Mouse (Mus musculus): ENCODE measurements around the gene Cutal.

DNA sequence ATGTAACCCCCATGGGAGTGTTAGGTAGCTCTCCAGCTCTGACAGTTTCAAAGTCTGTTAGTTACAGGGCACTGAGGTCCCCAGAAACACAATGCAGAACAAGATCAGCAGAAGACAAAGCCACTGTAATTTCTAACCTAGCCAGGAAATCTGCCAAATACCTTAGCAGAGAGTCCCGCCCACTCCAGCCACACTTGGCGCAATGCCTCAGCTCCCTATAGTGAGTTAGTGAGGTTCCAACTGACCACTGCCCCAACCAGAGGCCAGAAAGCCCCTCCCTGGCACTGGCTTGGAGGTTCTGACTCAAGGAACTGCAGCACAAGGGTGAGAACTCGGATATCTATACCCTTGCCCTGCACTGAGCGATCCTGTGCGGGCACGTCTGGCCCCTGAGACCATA is 28.5 kb downstream of the Cutal start:
- TF ChIP-seq MAX (IDR thresholded peaks at IDR 0.05), result no peak
- TF ChIP-seq CTCF (IDR thresholded peaks at IDR 0.05; ENCODE audit: control insufficient read depth, insufficient read depth, insufficient read length), result no peak
- TF ChIP-seq CEBPB (IDR thresholded peaks at IDR 0.05; ENCODE audit: low read depth), result no peak
- no peak for TF ChIP-seq USF1 (IDR thresholded peaks at IDR 0.05; ENCODE audit: low read depth)
- TF ChIP-seq FOSL1 (IDR thresholded peaks at IDR 0.05; ENCODE audit: insufficient read depth, low read length, poor library complexity, severe bottlenecking), result no peak
- TF ChIP-seq MYOD1 (IDR thresholded peaks at IDR 0.05; ENCODE audit: control insufficient read depth, insufficient read length, low read depth), result no peak
- no peak for TF ChIP-seq MYOG (IDR thresholded peaks at IDR 0.05; ENCODE audit: control insufficient read depth, extremely low read depth, insufficient read length)

All from C2C12 (cell line).